Mouse (Mus musculus) megakaryocyte, embryonic 14.5 days (primary cell): ENCODE data around the gene Prrt4. TPM values are rescaled to one million over a fixed set of nuclear protein-coding genes. Genes with fewer than 3 reads are reported as not detected.

Experiments used
- H3K27me3 ChIP-seq: replicated peaks from 2 replicates; pipeline ENCODE3; 2012; ENCODE audit warnings: inconsistent platforms
- H3K36me3 ChIP-seq: replicated peaks from 2 replicates; pipeline ENCODE3; 2012; ENCODE audit warnings: low read length, inconsistent platforms, mixed read lengths
- H3K4me1 ChIP-seq: 2 replicates; pipeline ENCODE4 v1.6.1; 2012; ENCODE audit warnings: inconsistent platforms
- H3K4me3 ChIP-seq: replicated peaks from 2 replicates; pipeline ENCODE3; 2012; ENCODE audit warnings: moderate library complexity, mild to moderate bottlenecking, inconsistent platforms
- H3K9me3 ChIP-seq: 2 replicates; pipeline ENCODE4 v1.6.1; 2012; ENCODE audit warnings: inconsistent platforms
- FLI1 ChIP-seq: IDR thresholded peaks from 2 replicates; pipeline ENCODE4 v1.6.1; 2012; ENCODE audit warnings: low read length, inconsistent platforms, mixed read lengths
- GATA1 ChIP-seq: IDR thresholded peaks from 3 replicates; pipeline ENCODE4 v1.6.1; 2012; ENCODE audit warnings: mixed read lengths, low read length, inconsistent platforms, borderline replicate concordance
- polyA plus RNA-seq: library from polyadenylated mRNA; stranded (reverse); fragments of >175 nt; gene quantifications from 2 replicates; pipeline ENCODE4 v1.2.3, GENCODE M21; 2012; ENCODE audit warnings: low replicate concordance; ENCODE audit not compliant: insufficient read depth

Gene Prrt4
- polyA plus RNA-seq, 1 experiment, result 36.9 TPM

DNA sequence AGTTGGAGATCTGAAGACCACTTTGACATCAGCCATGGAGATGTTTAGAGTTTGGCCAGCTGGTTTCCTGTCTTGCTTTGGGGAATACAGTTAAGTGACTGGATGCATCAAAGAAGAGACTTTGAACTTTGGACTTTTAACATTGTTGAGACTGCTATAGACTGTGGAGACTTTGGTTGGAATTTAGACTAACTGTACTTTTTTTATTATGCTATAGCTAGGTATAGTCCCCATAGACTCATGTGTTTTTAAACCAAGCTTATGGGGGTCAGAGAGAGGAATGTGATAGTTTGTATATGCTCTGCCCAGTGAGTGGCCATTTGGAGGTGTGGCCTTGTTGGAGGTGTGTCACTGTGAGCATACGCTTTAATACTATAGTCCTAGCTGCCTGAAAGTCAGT lies 29.4 kb downstream of the Prrt4 start:
- Histone ChIP-seq H3K4me3 (no peak overlapping the region), H3K27me3 (no peaks in the 10 kb centered on the region), H3K9me3 (no peaks in the 10 kb centered on the region), H3K4me1 (peaks cover 14% of the 10 kb centered on the region), H3K36me3 (peaks cover 89% of the 10 kb centered on the region)
- TF ChIP-seq FLI1, result no peak
- TF ChIP-seq GATA1, result no peak

DNA sequence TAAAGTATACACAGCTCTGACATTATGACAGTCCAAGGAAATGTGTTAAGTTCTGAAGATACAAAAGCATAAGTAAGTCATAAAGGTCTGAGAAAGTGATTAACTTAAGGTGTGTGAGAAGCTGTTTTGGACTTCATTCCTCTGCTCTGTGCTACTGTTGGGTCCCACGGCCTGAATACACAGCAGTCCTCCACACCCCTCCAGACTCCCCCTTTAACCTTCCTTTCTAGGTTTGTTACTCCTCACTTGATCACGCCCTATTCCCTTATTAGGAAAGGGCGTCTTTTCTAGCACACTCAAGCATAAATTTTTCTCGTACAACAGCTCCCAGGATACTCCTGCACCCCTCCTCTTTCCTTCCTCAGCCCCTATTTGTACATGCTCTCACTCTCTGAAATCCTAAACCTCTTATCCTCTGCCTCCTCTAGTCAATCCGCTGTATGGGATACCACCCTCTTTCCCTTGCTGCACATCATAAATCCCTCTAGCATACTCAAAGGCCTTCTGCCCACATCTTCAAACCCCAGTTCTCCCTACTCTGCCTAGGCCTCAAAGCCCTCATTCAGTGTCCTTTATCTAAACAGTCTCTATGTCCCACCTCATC lies 31.9 kb downstream of the Prrt4 start:
- peaks cover 80% of the 10 kb centered on the region for H3K36me3 ChIP-seq
- H3K27me3 ChIP-seq, result no peaks in the 10 kb centered on the region
- no peaks in the 10 kb centered on the region for H3K9me3 ChIP-seq
- peaks cover 14% of the 10 kb centered on the region for H3K4me1 ChIP-seq
- TF ChIP-seq GATA1 (no peak), FLI1 (no peak)
- H3K4me3 ChIP-seq, result no peak overlapping the region

DNA sequence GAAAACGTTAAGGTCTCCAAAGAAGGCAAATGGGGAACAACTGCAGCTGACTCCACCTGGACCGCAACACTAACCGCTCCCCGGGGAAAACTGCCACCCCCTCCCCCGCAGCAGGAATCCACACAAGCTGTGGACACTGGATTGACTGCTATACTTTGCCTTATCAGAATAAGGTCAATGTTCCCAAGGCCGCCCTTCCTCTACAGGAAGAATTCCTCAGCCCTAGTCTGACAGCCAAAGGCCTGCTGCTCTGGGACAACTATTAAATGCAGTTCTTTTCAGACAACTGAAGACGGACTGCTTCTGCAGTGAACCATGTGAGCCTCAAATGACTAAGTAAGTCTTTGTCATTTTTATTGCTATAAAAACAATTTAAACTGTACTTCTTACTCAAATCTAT lies 32.7 kb downstream of the Prrt4 start:
- no peaks in the 10 kb centered on the region for H3K9me3 ChIP-seq
- H3K27me3 ChIP-seq, result no peaks in the 10 kb centered on the region
- H3K4me1 ChIP-seq, result peaks cover 14% of the 10 kb centered on the region
- TF ChIP-seq GATA1 (no peak), FLI1 (no peak)
- H3K4me3 ChIP-seq, result no peak overlapping the region
- H3K36me3 ChIP-seq, result peaks cover 80% of the 10 kb centered on the region

DNA sequence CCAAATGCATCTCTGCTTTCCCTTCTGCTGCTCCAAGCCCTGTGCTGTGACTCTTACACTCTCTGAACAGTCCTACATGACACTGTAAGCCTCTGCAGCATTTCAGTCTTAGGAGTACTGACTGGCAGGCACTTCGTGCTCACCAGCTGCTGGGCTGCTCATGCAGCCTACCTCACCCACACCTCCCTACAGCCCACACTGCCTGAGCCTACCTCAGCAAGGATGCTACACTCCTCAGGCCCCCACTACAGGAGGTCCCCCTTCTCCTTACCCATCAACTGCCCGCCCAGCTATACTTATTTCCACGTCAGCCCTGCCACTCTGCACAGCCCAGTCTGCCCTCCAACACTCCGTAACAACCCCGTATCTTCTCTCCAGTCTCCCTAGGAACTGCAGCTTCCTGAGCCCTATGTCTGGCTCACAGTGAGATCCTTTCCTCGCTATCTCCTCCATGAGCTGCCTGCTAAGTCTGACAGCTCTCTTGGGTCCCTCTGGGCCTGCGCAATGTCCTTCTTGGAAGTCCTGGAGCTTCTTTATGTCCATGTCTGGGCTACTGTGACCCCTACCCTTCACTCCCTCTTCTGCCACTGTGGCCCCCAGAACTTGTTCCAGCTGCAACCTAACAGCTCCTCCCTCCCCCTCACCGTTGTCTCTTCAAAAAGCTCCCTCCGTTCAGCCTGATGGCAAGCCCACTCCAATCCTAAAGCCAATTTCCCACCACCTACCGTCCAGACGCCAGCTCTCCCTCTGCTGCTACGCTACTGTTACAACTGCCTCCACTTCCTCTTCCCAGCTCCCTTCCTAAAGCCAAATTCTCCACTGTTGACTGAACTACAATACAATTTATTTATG lies 33.7 kb downstream of the Prrt4 start:
- H3K9me3 ChIP-seq, result no peaks in the 10 kb centered on the region
- TF ChIP-seq FLI1, result no peak
- TF ChIP-seq GATA1, result no peak
- H3K4me1 ChIP-seq, result peaks cover 14% of the 10 kb centered on the region
- peaks cover 80% of the 10 kb centered on the region for H3K36me3 ChIP-seq
- no peaks in the 10 kb centered on the region for H3K27me3 ChIP-seq
- no peak overlapping the region for H3K4me3 ChIP-seq

DNA sequence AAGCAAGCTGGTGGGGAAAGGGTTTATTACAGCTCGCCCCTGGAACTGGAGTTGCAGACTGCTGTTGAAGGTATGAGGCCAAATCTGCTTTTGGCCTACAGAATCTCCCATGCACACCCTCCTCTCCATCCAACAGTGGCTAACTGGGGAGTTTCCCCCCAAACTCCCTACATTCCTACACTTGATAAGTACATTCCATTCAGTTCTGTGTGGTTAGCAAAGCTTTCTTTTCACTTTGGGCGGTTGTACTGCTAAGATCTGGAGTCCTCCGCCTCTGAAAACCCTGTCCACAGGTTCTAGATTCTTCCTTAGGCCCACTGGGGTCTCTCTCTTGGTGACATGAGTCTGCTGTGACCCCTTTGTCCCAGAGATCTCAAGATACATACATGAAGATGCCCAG lies 34.4 kb downstream of the Prrt4 start:
- Histone ChIP-seq H3K36me3 (peaks cover 82% of the 10 kb centered on the region), H3K9me3 (no peaks in the 10 kb centered on the region), H3K4me3 (no peak overlapping the region), H3K4me1 (peaks cover 14% of the 10 kb centered on the region), H3K27me3 (no peaks in the 10 kb centered on the region)
- TF ChIP-seq GATA1 (no peak), FLI1 (no peak)

DNA sequence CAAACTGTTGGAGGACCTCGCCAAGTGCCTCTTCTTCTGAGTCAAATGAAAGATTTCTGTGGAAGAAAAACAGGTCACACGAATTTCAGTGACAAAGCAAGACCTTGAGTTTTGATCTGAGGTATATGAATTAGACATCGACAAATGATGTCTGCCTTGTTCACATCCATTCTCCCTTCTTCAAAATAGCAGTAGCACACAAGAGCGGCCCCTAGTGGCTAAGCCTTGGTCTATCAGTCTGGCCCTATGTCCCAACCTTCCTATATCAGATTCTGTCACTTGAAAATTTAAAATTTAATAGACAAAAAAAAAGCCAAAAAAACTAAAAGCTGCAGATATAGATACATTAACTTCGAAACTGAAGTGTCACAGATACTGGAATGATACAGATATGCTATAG lies 35.8 kb downstream of the Prrt4 start:
- peaks cover 14% of the 10 kb centered on the region for H3K4me1 ChIP-seq
- no peak overlapping the region for H3K4me3 ChIP-seq
- H3K9me3 ChIP-seq, result no peaks in the 10 kb centered on the region
- H3K36me3 ChIP-seq, result peaks cover 82% of the 10 kb centered on the region
- no peaks in the 10 kb centered on the region for H3K27me3 ChIP-seq
- TF ChIP-seq GATA1, result no peak
- no peak for TF ChIP-seq FLI1

DNA sequence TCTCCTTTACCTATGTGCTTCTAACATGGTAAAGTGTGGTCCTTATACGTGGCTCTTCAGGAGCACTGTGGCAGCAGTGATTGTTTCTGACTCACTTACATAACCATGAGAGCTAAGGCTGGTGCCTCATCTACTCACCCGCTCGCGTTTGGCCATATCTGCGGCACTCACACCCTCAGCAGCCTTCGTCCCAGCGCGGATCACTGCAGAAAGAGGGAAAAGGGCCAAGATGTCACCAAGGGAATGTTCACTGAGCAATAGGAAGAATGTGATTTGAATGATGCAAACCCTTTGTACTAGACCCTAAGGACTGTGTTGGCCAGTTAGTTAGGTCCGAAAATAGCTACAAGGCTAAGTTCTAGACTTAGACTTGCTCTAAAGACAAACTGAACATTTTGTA lies 41.9 kb downstream of the Prrt4 start:
- Histone ChIP-seq H3K4me1 (no peaks in the 10 kb centered on the region), H3K36me3 (peaks cover 93% of the 10 kb centered on the region), H3K9me3 (no peaks in the 10 kb centered on the region), H3K27me3 (no peaks in the 10 kb centered on the region), H3K4me3 (no peak overlapping the region)
- no peak for TF ChIP-seq GATA1
- TF ChIP-seq FLI1, result no peak

DNA sequence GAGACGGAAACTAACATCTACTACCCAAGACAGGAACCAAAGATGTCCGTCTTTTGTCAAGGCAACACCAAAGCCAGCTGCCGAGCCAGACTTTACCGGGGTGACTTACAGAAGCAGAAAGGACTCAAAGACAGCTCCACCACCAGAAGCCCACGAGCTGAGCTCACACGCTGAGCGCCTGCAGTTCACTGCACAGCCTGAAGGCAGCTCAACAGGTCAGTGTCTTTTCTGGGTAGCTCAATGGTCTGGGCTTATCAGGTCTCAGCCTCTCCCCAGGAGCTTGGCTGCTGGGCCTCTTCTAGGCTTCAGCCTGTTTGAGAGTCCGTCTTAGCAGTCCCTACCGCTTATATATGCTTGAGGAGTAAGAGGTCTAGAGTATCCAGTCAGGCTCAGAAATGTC lies 46.3 kb downstream of the Prrt4 start:
- no peaks in the 10 kb centered on the region for H3K4me1 ChIP-seq
- H3K27me3 ChIP-seq, result no peaks in the 10 kb centered on the region
- H3K4me3 ChIP-seq, result no peak overlapping the region
- TF ChIP-seq GATA1 (no peak), FLI1 (no peak)
- peaks cover 94% of the 10 kb centered on the region for H3K36me3 ChIP-seq
- no peaks in the 10 kb centered on the region for H3K9me3 ChIP-seq

DNA sequence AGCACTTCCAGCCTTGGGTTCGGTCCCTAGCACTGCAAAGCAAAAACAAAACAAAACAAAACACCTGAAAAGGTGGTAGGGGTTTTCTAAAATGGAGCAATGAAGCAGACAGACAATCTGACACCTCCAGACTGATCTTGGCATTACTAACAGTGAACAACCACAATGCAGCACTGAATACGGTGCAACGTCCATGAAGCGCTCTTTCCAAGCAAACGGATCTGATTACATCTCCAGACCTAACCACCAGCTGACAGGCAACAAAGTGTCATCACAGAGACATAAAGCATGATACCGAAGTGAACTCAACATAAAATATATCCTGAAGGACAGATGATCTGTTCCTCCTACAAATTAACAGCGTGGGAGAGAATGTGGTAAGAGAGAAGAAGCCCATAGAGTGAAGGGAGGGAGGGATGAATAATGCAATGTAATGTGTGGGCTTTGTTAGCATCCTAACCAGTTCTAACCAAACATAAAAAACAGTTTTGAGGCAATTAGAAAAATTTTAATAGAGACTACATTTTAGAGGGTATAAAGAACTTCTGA lies 52.4 kb downstream of the Prrt4 start:
- Histone ChIP-seq H3K4me1 (no peaks in the 10 kb centered on the region), H3K9me3 (no peaks in the 10 kb centered on the region), H3K4me3 (no peak overlapping the region), H3K27me3 (no peaks in the 10 kb centered on the region), H3K36me3 (peaks cover 84% of the 10 kb centered on the region)
- TF ChIP-seq FLI1 (no peak), GATA1 (no peak)

DNA sequence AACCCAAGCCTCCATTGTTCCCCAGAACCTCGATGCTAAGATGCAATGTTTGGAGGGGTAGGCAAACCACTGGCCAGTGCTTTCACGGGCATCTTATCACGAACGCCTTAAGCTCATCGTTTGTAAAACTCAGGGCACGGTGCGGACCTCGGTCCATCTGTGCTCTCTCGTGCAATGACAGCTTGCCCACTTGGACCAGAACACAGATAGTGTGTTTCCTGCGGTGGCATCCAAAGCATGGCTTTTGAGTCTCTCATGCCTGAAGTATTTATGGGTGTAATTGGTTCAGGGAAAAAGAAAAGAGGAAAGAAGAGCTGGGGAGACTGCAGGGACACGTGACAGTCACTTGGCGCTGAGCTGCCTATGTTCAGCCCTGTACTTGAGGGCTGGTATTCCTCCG lies 59.4 kb downstream of the Prrt4 start:
- Histone ChIP-seq H3K9me3 (no peaks in the 10 kb centered on the region), H3K4me1 (no peaks in the 10 kb centered on the region), H3K36me3 (peaks cover 15% of the 10 kb centered on the region), H3K27me3 (peaks cover 13% of the 10 kb centered on the region), H3K4me3 (no peak overlapping the region)
- no peak for TF ChIP-seq GATA1
- TF ChIP-seq FLI1, result no peak

Other genes with a start within 250 kb of the Prrt4 start
- not detected in 2 replicates for gene Lep, start 119.4 kb downstream of the Prrt4 start, polyA plus RNA-seq
- 0.61 and 10.4 TPM in 2 replicates for gene Rbm28, start 14.6 kb downstream of the Prrt4 start, polyA plus RNA-seq
- gene Impdh1, start 36.8 kb upstream of the Prrt4 start, polyA plus RNA-seq, result 281 and 443 TPM in 2 replicates
- gene Hilpda, start 92.9 kb upstream of the Prrt4 start, polyA plus RNA-seq, result 14.3 and 43.1 TPM in 2 replicates
- gene Fam71f2, start 100.0 kb upstream of the Prrt4 start, polyA plus RNA-seq, result not detected in 2 replicates
- gene Fam71f1, start 139.6 kb upstream of the Prrt4 start, polyA plus RNA-seq, result not detected in 2 replicates
- 6.4 and 8.2 TPM in 2 replicates for gene Calu, start 168.5 kb upstream of the Prrt4 start, polyA plus RNA-seq
- not detected in 2 replicates for gene Opn1sw, start 208.9 kb upstream of the Prrt4 start, polyA plus RNA-seq
- gene Ccdc136, start 216.7 kb upstream of the Prrt4 start, polyA plus RNA-seq, result not detected in 2 replicates